Mouse (Mus musculus) gastrocnemius, adult 2 months (tissue): ENCODE data around the gene Krtap5-4. TPM values are rescaled to one million over a fixed set of nuclear protein-coding genes. Genes with fewer than 3 reads are reported as not detected.

Experiments
- DNase-seq: peaks from one replicate; pipeline ENCODE4 v3.0.0; 2022
- H3K27ac ChIP-seq: fragments of 200-600 bp; 2 replicates; pipeline ENCODE4 v1.8.1; 2022; ENCODE audit warnings: mild to moderate bottlenecking
- H3K4me3 ChIP-seq: fragments of 200-600 bp; 2 replicates; pipeline ENCODE4 v1.8.1; 2022; ENCODE audit warnings: mild to moderate bottlenecking, moderate library complexity
- CTCF ChIP-seq: fragments of 200-600 bp; IDR thresholded peaks from 2 replicates; pipeline ENCODE4 v1.8.1; 2022; ENCODE audit warnings: antibody characterized with exemption, mild to moderate bottlenecking, moderate library complexity
- intact Hi-C: fragments of 180-260 bp; cut with DNase I; formaldehyde crosslinking; loops from one replicate; pipeline ENCODE4 v1.15.1; 2025
- total RNA-seq, 2 experiments: library from RNA; stranded (reverse); gene quantifications; 2 replicates each; pipeline ENCODE4 v1.2.3; 2021

Gene Krtap5-4
- total RNA-seq, 2 experiments from 2014 or later = not detected

DNA sequence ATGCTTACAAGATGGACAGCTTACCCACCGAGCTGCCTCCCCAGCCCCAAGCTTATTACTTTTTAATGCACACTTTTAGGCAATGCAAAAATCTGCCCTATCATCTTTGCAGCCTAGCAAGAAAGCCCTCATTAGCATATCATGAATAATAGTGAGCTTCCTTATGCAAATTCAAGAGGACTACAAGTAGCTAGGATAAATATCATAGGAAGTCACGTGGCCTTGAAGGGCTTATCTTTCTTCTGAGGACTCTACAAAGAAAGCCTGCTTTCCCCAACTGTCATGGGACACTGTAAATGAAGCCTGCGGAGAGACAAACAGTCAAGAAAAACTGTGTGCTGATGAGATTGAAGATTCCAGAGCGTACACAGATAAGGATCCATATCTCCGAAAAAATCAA, 48.2 kb downstream of the Krtap5-4 start:
- no peak overlapping the region for H3K4me3 ChIP-seq
- TF ChIP-seq CTCF = no peak
- H3K27ac ChIP-seq = peak overlapping the region; percentile 43; the same call in 1 of the 2 replicates
- DNase-seq = no peak
- intact Hi-C loops = no loop called here

DNA sequence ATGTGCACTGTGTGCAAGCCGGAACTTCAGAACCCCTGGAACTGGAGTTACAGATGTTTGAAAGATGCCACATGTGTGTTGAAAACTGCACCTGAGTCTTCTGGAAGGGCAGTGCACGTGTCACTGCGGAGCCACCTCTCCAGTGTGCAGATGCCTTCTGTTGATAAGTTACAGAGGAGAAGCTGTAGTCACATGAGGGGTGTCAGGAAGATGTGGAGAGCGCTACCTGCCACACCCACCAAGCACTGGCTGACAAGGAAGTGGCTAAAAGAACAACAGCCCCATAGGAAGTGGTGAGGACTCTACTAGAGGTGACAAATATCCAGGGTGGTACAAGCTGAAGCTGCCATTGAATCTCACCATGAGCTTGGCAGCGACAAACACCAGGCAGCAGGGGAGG, 50.5 kb downstream of the Krtap5-4 start:
- TF ChIP-seq CTCF = no peak
- intact Hi-C loops = no loop called here
- DNase-seq = no peak
- Histone ChIP-seq H3K27ac (no peak overlapping the region), H3K4me3 (no peak overlapping the region)

Other genes starting within 250 kb of the Krtap5-4 start
- 10 to 100 TPM; 52.2 to 53.1 TPM for gene Mob2, start 242.5 kb upstream of the Krtap5-4 start, total RNA-seq
- 10 to 100 TPM; 20.5 to 44.4 TPM for gene Dusp8, start 207.7 kb upstream of the Krtap5-4 start, total RNA-seq
- gene Gm45618, start 182.8 kb upstream of the Krtap5-4 start, total RNA-seq = not detected
- gene Gm39115, start 167.5 kb upstream of the Krtap5-4 start, total RNA-seq = not detected
- gene Gm45337, start 158.9 kb upstream of the Krtap5-4 start, total RNA-seq = not detected
- not detected for gene Gm29735, start 146.4 kb upstream of the Krtap5-4 start, total RNA-seq
- not detected for gene Gm4553, start 137.8 kb upstream of the Krtap5-4 start, total RNA-seq
- not detected for gene Krtap5-2, start 127.5 kb upstream of the Krtap5-4 start, total RNA-seq
- not detected for gene Gm10153, start 113.2 kb upstream of the Krtap5-4 start, total RNA-seq
- gene Krtap5-3, start 102.2 kb upstream of the Krtap5-4 start, total RNA-seq = not detected
- gene Gm7579, start 91.7 kb upstream of the Krtap5-4 start, total RNA-seq = not detected
- gene Krtap5-5, start 73.6 kb upstream of the Krtap5-4 start, total RNA-seq = not detected
- not detected for gene Gm40460, start 62.5 kb upstream of the Krtap5-4 start, total RNA-seq
- gene Gm2431, start 45.2 kb upstream of the Krtap5-4 start, total RNA-seq = not detected
- not detected for gene Gm4559, start 29.2 kb upstream of the Krtap5-4 start, total RNA-seq
- gene Krtap5-1, start 6.4 kb upstream of the Krtap5-4 start, total RNA-seq = not detected
- 1 to 10 TPM; 3.0 to 4.1 TPM for gene Ifitm10, start 70.2 kb downstream of the Krtap5-4 start, total RNA-seq
- gene Gm49369, start 79.1 kb downstream of the Krtap5-4 start, total RNA-seq = 1 to 10 TPM; 1.5 to 1.8 TPM
- gene Ctsd, start 84.5 kb downstream of the Krtap5-4 start, total RNA-seq = 100 to 1,000 TPM; 411 to 467 TPM
- not detected for gene Syt8, start 131.3 kb downstream of the Krtap5-4 start, total RNA-seq
- gene Tnni2, start 138.3 kb downstream of the Krtap5-4 start, total RNA-seq = over 10,000 TPM; 15,929 to 19,962 TPM
- 10 to 100 TPM; 25.8 to 47.3 TPM for gene Lsp1, start 157.3 kb downstream of the Krtap5-4 start, total RNA-seq
- gene Tnnt3, start 195.3 kb downstream of the Krtap5-4 start, total RNA-seq = over 10,000 TPM; 28,899 to 38,022 TPM
- 1 to 10 TPM in 1 of 2 experiments, under 1 TPM in 1; 0.89 to 1.4 TPM for gene Mrpl23, start 229.1 kb downstream of the Krtap5-4 start, total RNA-seq